Mouse (Mus musculus) cortical plate, adult 2 months (tissue): ENCODE measurements at regions not wholly inside any gene's neighbourhood (a gene's known extent, or its start where the extent isn't known, plus 50 kb on each side); places are given as distances from the start of the nearest gene placed in this dataset.

Experiments
- H3K27ac ChIP-seq: fragments of 200-500 bp; 2 replicates; pipeline ENCODE4 v1.5.1; 2012; ENCODE audit warnings: low read length, control low read depth, inconsistent platforms; ENCODE audit not compliant: insufficient read depth
- H3K4me1 ChIP-seq: fragments of 200-500 bp; 2 replicates; pipeline ENCODE4 v1.6.1; 2011; ENCODE audit warnings: low read length; ENCODE audit not compliant: control insufficient read depth, insufficient read depth
- H3K4me3 ChIP-seq: fragments of 200-500 bp; 2 replicates; pipeline ENCODE4 v1.5.1; 2011; ENCODE audit warnings: mild to moderate bottlenecking, low read length, control low read depth; ENCODE audit not compliant: insufficient read depth
- CTCF ChIP-seq: fragments of 200-500 bp; IDR thresholded peaks from 2 replicates; pipeline ENCODE4 v1.5.1; 2011; ENCODE audit warnings: mild to moderate bottlenecking, control low read depth, low read length; ENCODE audit not compliant: insufficient read depth; ENCODE audit errors: extremely low read depth
- POLR2A ChIP-seq: fragments of 200-500 bp; IDR thresholded peaks from 2 replicates; pipeline ENCODE4 v1.6.1; 2011; ENCODE audit warnings: mild to moderate bottlenecking, low read length, control low read depth; ENCODE audit not compliant: insufficient read depth; ENCODE audit errors: extremely low read depth

DNA sequence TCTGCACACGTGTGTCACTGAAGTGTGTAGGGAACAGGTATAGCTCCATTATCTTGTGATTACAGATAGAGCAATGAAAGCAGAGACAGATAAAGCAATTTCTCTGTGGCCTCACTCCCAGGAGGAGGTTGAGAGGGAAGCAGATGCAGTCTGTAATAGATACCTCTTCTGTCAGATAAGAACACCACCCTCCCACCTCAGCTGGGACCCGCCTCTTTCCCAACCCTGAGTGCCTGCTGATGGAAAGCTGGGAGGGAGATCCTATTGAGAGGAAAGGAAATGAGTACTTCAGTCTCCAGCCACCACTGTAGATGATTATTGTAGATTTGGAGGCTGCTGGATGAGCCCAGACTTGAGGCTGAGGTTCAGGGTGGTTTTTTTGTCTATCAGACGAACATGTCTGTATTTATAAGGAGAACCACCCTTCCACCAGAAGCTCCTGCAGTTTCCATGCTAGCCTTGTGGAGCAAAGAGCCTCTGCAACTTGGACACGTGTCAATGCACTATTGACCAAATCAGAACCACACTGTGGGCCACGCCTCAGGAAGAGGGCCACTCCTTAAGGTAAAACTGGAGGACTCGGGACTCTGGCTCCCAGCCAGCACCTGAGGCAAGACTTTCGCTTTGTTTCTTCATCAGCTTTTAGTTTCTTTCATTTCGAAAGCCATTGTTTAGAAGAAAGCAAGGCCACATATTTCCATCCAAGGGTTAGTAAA is 55.3 kb upstream of the Plekha5 start:
- H3K4me1 ChIP-seq, result no peaks in the 10 kb centered on the region
- H3K27ac ChIP-seq, result no peak overlapping the region
- no peak overlapping the region for H3K4me3 ChIP-seq
- TF ChIP-seq CTCF, result no peak
- no peak for TF ChIP-seq POLR2A

DNA sequence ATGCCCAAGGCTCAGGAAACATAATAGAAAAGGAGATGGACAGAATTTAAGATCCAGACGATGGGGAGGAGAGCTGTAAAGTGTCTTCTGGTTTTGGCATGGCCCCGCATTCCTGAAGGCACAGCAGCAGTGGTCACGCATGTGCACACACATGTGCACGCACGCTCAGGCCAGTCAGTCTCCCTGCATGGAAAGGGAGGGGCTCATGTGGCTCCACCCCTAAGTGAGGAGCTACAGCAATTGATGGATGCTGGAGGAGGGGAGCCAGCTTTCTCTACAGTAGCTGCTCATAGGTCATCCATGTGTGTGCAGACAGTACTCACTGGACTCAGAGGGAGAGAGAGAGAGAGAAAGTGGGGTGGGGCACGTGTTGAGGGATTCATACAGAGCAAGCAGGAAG is 56.6 kb upstream of the Plekha5 start:
- TF ChIP-seq CTCF, result no peak
- TF ChIP-seq POLR2A, result no peak
- no peak overlapping the region for H3K4me3 ChIP-seq
- no peak overlapping the region for H3K27ac ChIP-seq
- no peaks in the 10 kb centered on the region for H3K4me1 ChIP-seq

DNA sequence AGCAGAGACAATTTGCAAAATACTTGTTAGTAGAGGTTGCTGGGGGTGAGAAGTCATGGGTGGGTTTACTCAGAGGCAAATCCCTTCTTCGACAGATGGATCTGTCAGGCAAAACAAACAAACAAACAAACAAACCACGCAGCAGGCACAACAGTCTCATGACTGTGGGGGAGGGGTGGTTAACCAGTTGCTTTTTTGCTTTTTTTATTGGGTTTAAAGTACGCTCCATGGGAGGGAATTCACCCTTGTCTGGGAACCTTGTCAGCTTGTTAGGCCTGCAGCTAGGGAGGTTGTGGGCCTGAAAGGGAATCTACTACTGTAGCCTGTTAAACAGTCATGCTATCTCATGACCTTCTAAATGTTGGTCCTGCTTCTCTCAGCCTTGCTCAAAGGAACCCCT is 57.1 kb upstream of the Plekha5 start:
- TF ChIP-seq CTCF, result no peak
- TF ChIP-seq POLR2A, result no peak
- H3K4me3 ChIP-seq, result no peak overlapping the region
- H3K4me1 ChIP-seq, result no peaks in the 10 kb centered on the region
- no peak overlapping the region for H3K27ac ChIP-seq

DNA sequence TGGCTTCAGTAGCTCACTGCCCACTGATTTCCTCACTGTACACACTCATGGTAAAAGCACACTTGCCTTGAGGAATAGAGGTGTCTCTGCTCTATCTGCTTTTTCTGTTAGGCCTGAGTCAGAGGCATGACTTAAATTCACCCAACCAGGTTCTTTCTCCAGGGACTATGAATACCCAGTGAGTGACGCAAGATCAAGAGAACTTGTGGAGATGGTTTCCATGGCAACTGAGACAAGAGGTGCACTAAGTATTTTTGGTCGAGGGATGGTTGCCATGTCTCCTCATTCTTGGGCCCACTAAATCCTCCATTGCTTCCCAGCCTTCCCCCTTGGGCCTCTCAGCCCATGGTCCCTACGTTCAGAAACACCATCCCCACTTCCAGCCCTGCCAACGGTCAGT is 62.9 kb upstream of the Plekha5 start:
- Histone ChIP-seq H3K4me3 (no peak overlapping the region), H3K4me1 (peaks cover 3% of the 10 kb centered on the region), H3K27ac (no peak overlapping the region)
- no peak for TF ChIP-seq CTCF
- no peak for TF ChIP-seq POLR2A

DNA sequence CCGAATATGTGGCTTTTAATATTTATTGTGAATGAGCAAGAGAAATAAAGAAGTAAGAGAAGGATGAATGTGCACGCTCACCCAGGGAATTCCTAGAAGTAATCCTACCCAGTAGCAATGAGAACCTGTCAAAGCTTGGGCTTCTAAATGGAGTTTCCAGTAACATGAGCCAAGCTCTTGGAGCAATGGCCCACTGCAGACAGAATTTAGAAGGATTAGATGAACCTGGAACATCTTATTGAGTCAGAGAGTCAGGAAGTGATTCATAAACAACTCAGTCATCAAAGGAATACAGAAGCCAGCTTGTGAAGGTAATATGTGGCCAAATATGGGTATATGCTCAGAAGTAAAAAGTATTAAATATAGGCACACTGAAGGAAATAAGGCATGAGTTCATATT is 66.0 kb upstream of the Plekha5 start:
- Histone ChIP-seq H3K27ac (no peak overlapping the region), H3K4me3 (no peak overlapping the region), H3K4me1 (peaks cover 3% of the 10 kb centered on the region)
- TF ChIP-seq CTCF (no peak), POLR2A (no peak)

DNA sequence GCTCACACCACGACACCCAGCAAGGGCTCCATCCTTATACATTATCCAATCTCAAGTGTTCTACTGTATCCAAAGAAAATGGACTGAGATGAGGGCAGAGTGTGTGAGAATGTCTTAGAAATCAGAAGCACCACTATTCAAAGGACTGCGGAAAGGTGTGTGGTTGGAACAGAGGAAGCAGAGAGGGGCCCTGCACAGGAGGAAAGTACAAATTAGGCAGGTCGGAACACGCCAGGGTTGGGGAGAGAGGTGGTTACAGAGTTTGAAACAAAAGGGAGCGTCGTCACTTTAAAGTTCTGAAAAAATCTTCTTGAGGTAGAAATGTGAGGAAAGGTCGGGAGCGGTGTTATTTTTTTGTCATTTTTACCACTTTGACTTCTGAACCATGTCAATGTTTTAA is 66.6 kb upstream of the Plekha5 start:
- H3K4me1 ChIP-seq, result peaks cover 3% of the 10 kb centered on the region
- TF ChIP-seq CTCF (no peak), POLR2A (no peak)
- H3K27ac ChIP-seq, result no peak overlapping the region
- H3K4me3 ChIP-seq, result no peak overlapping the region

DNA sequence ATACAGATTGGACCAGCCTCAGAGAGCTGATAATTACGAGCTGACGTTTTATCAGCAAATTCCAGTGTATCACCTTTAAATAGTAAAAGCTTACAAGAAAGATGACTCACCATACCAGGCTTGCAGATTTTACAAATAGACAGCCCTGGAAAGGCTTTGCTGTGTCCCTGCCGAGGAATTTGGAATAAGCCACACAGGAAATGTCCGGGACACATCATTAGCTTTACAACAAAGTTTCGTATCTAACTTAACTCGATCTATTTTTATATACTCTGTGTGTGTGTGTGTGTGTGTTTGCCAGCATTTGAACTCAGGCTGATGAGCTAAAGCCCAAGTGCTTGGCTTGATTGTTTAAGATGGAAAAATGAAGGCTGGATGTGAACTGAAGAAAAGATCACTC is 69.8 kb upstream of the Plekha5 start:
- no peak for TF ChIP-seq POLR2A
- no peak for TF ChIP-seq CTCF
- Histone ChIP-seq H3K4me1 (no peaks in the 10 kb centered on the region), H3K4me3 (no peak overlapping the region), H3K27ac (no peak overlapping the region)

DNA sequence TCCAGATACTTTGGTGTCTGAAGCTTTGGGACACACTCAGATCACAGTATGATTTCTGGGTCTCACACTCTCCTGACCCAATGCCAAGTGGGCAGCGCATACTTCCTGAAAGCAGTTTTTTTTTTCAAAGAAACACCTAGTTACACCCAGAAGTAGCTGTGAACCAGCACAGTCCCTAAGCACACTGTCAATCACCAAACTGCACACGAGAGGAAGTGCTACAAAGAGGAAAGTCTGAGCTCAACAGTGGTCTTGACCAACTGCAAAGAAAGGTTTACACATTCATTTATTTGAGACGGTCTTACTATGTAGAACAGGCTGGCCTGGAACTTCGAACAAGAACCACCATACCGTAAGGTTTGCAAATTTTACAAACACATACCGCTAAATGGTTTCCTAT is 70.2 kb upstream of the Plekha5 start:
- H3K4me1 ChIP-seq, result no peaks in the 10 kb centered on the region
- no peak for TF ChIP-seq POLR2A
- no peak for TF ChIP-seq CTCF
- H3K4me3 ChIP-seq, result no peak overlapping the region
- no peak overlapping the region for H3K27ac ChIP-seq

DNA sequence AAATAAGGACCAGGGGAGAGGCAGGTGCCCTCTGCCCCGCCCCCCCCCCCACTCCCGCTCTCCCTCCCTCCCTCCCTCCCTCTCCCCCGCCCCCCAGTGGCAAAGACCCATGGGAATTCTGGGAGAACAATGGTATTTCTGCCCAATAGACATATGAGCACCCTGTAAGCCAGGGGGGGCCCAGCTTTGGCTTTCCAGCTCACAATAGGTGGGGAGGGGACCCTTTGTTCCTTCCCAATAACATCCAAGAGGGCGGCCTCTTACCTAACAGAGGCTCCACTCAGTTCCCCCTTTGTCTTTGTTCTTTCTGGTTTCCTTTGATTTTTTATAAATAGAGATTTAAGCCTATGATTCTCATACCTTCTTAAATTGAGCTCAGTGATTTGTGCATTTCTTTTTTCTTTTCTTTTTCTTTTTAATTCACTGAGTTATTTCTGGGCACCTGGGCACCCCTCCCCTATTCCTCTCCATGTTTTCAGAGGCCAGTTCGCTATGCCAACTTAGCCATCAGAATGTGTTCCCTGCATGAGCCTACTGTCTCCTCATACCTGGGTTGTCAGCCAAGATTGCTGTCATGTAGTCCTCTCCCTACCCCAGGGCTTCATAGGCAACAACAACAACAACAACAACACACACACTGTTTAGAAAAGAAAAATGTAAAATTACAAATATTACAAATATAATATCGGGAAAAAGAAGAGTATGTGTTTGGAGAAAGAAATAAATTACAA is 72.3 kb upstream of the Plekha5 start:
- no peaks in the 10 kb centered on the region for H3K4me1 ChIP-seq
- no peak overlapping the region for H3K4me3 ChIP-seq
- TF ChIP-seq CTCF (no peak), POLR2A (no peak)
- H3K27ac ChIP-seq, result no peak overlapping the region

DNA sequence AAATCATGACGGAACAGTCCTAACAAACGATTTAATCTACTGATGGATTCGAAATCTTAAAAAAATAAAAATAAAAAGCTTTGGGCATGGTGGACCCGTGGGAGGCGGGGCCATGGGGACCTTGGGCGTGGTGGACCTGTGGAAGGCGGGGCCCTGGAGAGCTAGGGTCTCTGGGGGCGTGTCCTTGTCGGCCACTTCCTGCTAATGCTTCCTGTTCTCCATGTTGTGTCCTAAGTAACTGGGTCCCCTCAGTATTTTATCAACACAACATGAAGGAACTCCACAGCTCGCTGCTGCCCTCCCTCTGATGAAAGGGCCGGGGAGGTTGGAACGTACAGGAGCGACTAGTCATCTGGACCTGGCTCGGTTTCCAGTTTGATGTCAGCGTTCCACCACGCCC is 75.3 kb upstream of the Plekha5 start:
- Histone ChIP-seq H3K27ac (no peak overlapping the region), H3K4me1 (no peaks in the 10 kb centered on the region), H3K4me3 (no peak overlapping the region)
- TF ChIP-seq CTCF, result no peak
- TF ChIP-seq POLR2A, result no peak

DNA sequence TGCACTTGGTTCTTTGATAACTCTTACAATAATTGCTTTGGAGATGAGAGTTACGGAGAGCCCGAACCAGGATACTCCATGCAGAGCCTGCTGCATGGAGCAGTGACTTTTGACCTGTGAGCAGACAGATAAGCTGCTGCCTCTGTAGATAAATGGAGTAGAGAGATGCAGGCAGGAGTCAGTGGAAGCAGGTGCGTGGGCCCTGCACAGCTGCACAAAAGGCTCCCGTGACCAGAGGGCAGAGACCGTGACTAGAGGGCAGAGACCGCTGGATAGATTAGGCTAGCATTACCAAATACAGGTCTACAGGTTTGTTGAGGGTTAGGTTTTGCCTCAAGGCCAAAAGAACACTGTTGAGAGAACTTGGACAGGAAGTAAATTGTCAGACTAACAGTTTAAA is 76.9 kb upstream of the Plekha5 start:
- no peaks in the 10 kb centered on the region for H3K4me1 ChIP-seq
- no peak for TF ChIP-seq POLR2A
- TF ChIP-seq CTCF, result no peak
- H3K4me3 ChIP-seq, result no peak overlapping the region
- no peak overlapping the region for H3K27ac ChIP-seq

DNA sequence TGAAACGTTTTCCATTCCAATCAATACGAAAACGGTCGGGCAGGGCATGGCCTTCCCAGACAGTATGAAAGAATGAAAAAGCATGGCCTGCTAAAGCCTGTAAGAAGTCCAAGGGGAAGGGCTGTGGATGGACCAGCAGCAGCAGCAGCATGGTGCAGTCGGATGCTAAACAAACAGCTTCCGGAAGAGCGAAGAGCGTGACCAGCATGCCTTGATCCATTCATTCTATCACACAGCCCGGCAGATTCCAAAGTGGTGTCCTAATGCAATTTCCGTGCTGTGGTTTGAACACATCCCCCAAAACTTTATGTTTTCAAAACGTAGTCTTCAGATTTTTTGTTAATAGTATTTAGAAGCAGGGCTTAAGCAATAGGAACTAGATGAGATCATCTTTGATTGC is 80.2 kb upstream of the Plekha5 start:
- no peak overlapping the region for H3K27ac ChIP-seq

More for the DNA sequence above, 80.2 kb upstream of the Plekha5 start:
- TF ChIP-seq CTCF, result no peak
- TF ChIP-seq POLR2A, result no peak
- H3K4me1 ChIP-seq, result no peaks in the 10 kb centered on the region
- no peak overlapping the region for H3K4me3 ChIP-seq
